Mouse (Mus musculus): Measurements from ENCODE around the gene Cyb561d2.
"Not testable (repeated sequence)": the region's sequence is repeated elsewhere in the genome, so short reads cannot be mapped to it uniquely, and the experiment has no call there.

The Cyb561d2 gene

GRCm38 (mm10) chr9:107571534-107572326 is 29.7 kb upstream of the Cyb561d2 start:
- peak; percentile 63 for DNase-seq (ENCODE audit: low spot score)

GRCm38 (mm10) chr9:107570845-107571244 is 28.9 kb upstream of the Cyb561d2 start:
- no peak for DNase-seq (ENCODE audit: low spot score)

GRCm38 (mm10) chr9:107570016-107570415 is 28.0 kb upstream of the Cyb561d2 start:
- no peak for DNase-seq (ENCODE audit: low spot score)

GRCm38 (mm10) chr9:107569270-107569669 is 27.3 kb upstream of the Cyb561d2 start:
- no peak for DNase-seq (ENCODE audit: low spot score)

GRCm38 (mm10) chr9:107568331-107569261 is 26.6 kb upstream of the Cyb561d2 start:
- DNase-seq (ENCODE audit: low spot score), result peak; percentile 91

GRCm38 (mm10) chr9:107567702-107568319 is 25.8 kb upstream of the Cyb561d2 start, which contains the start of gene Hyal2:
Gene Hyal2 (plus strand): TSS chr9:107567945.
- peak; percentile 62 for DNase-seq (ENCODE audit: low spot score)

GRCm38 (mm10) chr9:107566855-107567254 is 24.9 kb upstream of the Cyb561d2 start:
- peak; percentile 86 for DNase-seq (ENCODE audit: low spot score)

- DNase-seq (ENCODE audit: low spot score), result peak; percentile 92
Measured at GRCm38 (mm10) chr9:107566041-107566709, 24.2 kb upstream of the Cyb561d2 start.

- not testable (repeated sequence) for DNase-seq (ENCODE audit: low spot score)
Measured at GRCm38 (mm10) chr9:107565556-107565955, 23.6 kb upstream of the Cyb561d2 start.

- peak; percentile 98 for DNase-seq (ENCODE audit: low spot score)
Measured at GRCm38 (mm10) chr9:107563029-107563581, 21.1 kb upstream of the Cyb561d2 start, which contains the start of gene Tusc2. Gene Tusc2 (plus strand): TSS chr9:107563255.

GRCm38 (mm10) chr9:107556346-107556745 is 14.4 kb upstream of the Cyb561d2 start:
- no peak for DNase-seq (ENCODE audit: low spot score)

GRCm38 (mm10) chr9:107555701-107556100 is 13.7 kb upstream of the Cyb561d2 start:
- DNase-seq (ENCODE audit: low spot score), result no peak

- DNase-seq (ENCODE audit: low spot score), result peak; percentile 82
Measured at GRCm38 (mm10) chr9:107555031-107555457, 13.1 kb upstream of the Cyb561d2 start.

GRCm38 (mm10) chr9:107554319-107554825 is 12.4 kb upstream of the Cyb561d2 start:
- peak; percentile 95 for DNase-seq (ENCODE audit: low spot score)

GRCm38 (mm10) chr9:107553541-107554318 is 11.7 kb upstream of the Cyb561d2 start:
- DNase-seq (ENCODE audit: low spot score), result no peak

GRCm38 (mm10) chr9:107552690-107553393 is 10.8 kb upstream of the Cyb561d2 start:
- DNase-seq (ENCODE audit: low spot score), result no peak

- no peak for DNase-seq (ENCODE audit: low spot score)
Measured at GRCm38 (mm10) chr9:107551890-107552355, 9.9 kb upstream of the Cyb561d2 start.

GRCm38 (mm10) chr9:107551117-107551889 is 9.3 kb upstream of the Cyb561d2 start, which contains the start of gene Rassf1:
Gene Rassf1 (plus strand): TSS chr9:107551555.
- peak; percentile 66 for DNase-seq (ENCODE audit: low spot score)

Data from lung, postnatal 25 days (tissue).